Mouse (Mus musculus) heart, embryonic 11.5 days (tissue): Measurements from ENCODE around the gene Cib1. TPM values are rescaled to one million over a fixed set of nuclear protein-coding genes. Genes with fewer than 3 reads are reported as not detected.

Source experiments
- polyA plus RNA-seq: library from polyadenylated mRNA; unstranded; fragments of >200 nt; fragmentation: Nextera tagmentation; extraction: Ambion mirVana; gene quantifications from 2 replicates; pipeline ENCODE4 v1.2.1, GENCODE M21; 2014

Gene Cib1
- polyA plus RNA-seq, 1 experiment from 2014 or later = 53.8 TPM

Other genes with a start within 250 kb of the Cib1 start
- 11.2 and 11.8 TPM in 2 replicates for gene Zfp710, start 208.0 kb downstream of the Cib1 start, polyA plus RNA-seq
- gene Idh2, start 117.4 kb downstream of the Cib1 start, polyA plus RNA-seq = 1,200 and 1,395 TPM in 2 replicates
- 5.9 and 8.5 TPM in 2 replicates for gene Sema4b, start 46.0 kb downstream of the Cib1 start, polyA plus RNA-seq
- 4.6 and 5.5 TPM in 2 replicates for gene Gdpgp1, start 52 bp upstream of the Cib1 start, polyA plus RNA-seq
- 0.31 and 0.51 TPM in 2 replicates for gene Ttll13, start 13.6 kb upstream of the Cib1 start, polyA plus RNA-seq
- 41.4 and 41.8 TPM in 2 replicates for gene Ngrn, start 28.4 kb upstream of the Cib1 start, polyA plus RNA-seq
- 12.3 and 13.4 TPM in 2 replicates for gene Vps33b, start 36.8 kb upstream of the Cib1 start, polyA plus RNA-seq
- 148 and 156 TPM in 2 replicates for gene Prc1, start 61.6 kb upstream of the Cib1 start, polyA plus RNA-seq
- gene Rccd1, start 91.6 kb upstream of the Cib1 start, polyA plus RNA-seq = 8.9 and 9.0 TPM in 2 replicates
- gene Unc45a, start 108.2 kb upstream of the Cib1 start, polyA plus RNA-seq = 11.3 and 15.6 TPM in 2 replicates
- 13.3 and 15.7 TPM in 2 replicates for gene Hddc3, start 110.3 kb upstream of the Cib1 start, polyA plus RNA-seq
- 12.3 and 12.7 TPM in 2 replicates for gene Man2a2, start 138.6 kb upstream of the Cib1 start, polyA plus RNA-seq
- gene Fes, start 155.1 kb upstream of the Cib1 start, polyA plus RNA-seq = 4.7 and 7.1 TPM in 2 replicates
- 16.0 and 23.5 TPM in 2 replicates for gene Furin, start 172.6 kb upstream of the Cib1 start, polyA plus RNA-seq